Mouse (Mus musculus) erythroblast, embryonic 14.5 days (primary cell): ENCODE results near the gene Tada1.

ENCODE experiments used
- GATA1 ChIP-seq: IDR thresholded peaks from 2 replicates; pipeline ENCODE4 v1.6.1; 2012; ENCODE audit warnings: low read length, inconsistent platforms, mixed read lengths
- TAL1 ChIP-seq: IDR thresholded peaks from 3 replicates; pipeline ENCODE4 v1.6.1; 2012; ENCODE audit warnings: low read length, inconsistent platforms, mixed read lengths

GRCm38 (mm10) chr1:166361842-166362241, 17.1 kb upstream of the Tada1 start:
- TF ChIP-seq TAL1 (no peak), GATA1 (no peak)
